Mouse (Mus musculus) liver, embryonic 15.5 days (tissue): ENCODE measurements at regions not wholly inside any gene's neighbourhood (a gene's known extent, or its start where the extent isn't known, plus 50 kb on each side); places are given as distances from the start of the nearest gene placed in this dataset.

ENCODE experiments used
- ATAC-seq: fragments of 200-750 bp; cut with Nextera tagmentation; 2 replicates; pipeline ENCODE4 v1.8.0; 2017; ENCODE audit warnings: moderate number of reproducible peaks, mild to moderate bottlenecking, moderate library complexity; ENCODE audit not compliant: insufficient read depth
- H3K27ac ChIP-seq: fragments of 300-500 bp; sonication (generic); replicated peaks from 2 replicates; pipeline ENCODE4 v1.5.1; 2015; ENCODE audit warnings: mild to moderate bottlenecking, inconsistent platforms
- H3K27me3 ChIP-seq: fragments of 300-500 bp; sonication (generic); 2 replicates; pipeline ENCODE4 v1.6.1; 2015; ENCODE audit warnings: mild to moderate bottlenecking, inconsistent platforms
- H3K36me3 ChIP-seq: fragments of 300-500 bp; sonication (generic); replicated peaks from 2 replicates; pipeline ENCODE4 v1.6.1; 2015; ENCODE audit warnings: moderate library complexity, mild to moderate bottlenecking, inconsistent platforms
- H3K4me1 ChIP-seq: fragments of 300-500 bp; sonication (generic); replicated peaks from 2 replicates; pipeline ENCODE4 v1.6.1; 2015; ENCODE audit warnings: inconsistent platforms
- H3K4me2 ChIP-seq: fragments of 300-500 bp; sonication (generic); 2 replicates; pipeline ENCODE4 v1.6.1; 2015; ENCODE audit warnings: moderate library complexity, mild to moderate bottlenecking, inconsistent platforms
- H3K4me3 ChIP-seq: fragments of 300-500 bp; sonication (generic); replicated peaks from 2 replicates; pipeline ENCODE4 v1.5.1; 2015; ENCODE audit warnings: mild to moderate bottlenecking, inconsistent platforms
- H3K9ac ChIP-seq: fragments of 300-500 bp; sonication (generic); 2 replicates; pipeline ENCODE4 v1.6.1; 2015; ENCODE audit warnings: moderate library complexity, mild to moderate bottlenecking, inconsistent platforms
- H3K9me3 ChIP-seq: fragments of 300-500 bp; sonication (generic); replicated peaks from 2 replicates; pipeline ENCODE4 v1.6.1; 2016; ENCODE audit warnings: inconsistent platforms
- WGBS: fragments of 180-500 bp; shearing (Covaris S2); methylation state at CpG from one replicate; pipeline ENCODE4 v1.1.7; 2015; ENCODE audit warnings: mixed read lengths; ENCODE audit not compliant: insufficient replicate concordance; 5-methylcytosine and 5-hydroxymethylcytosine counted together

GRCm38 (mm10) chr14:61724942-61725341 lies 117.7 kb downstream of the Kcnrg start:
- Histone ChIP-seq H3K4me1 (no peaks in the 10 kb centered on the region), H3K9ac (no peak overlapping the region), H3K27me3 (no peaks in the 10 kb centered on the region), H3K27ac (no peak overlapping the region), H3K9me3 (no peaks in the 10 kb centered on the region), H3K36me3 (no peaks in the 10 kb centered on the region), H3K4me2 (no peak overlapping the region), H3K4me3 (no peak overlapping the region)
- 42% methylated on average over 3 of the region's 3 CpGs for WGBS
- no peak for ATAC-seq

- Histone ChIP-seq H3K4me1 (no peaks in the 10 kb centered on the region), H3K27ac (no peak overlapping the region), H3K4me3 (no peak overlapping the region), H3K27me3 (no peaks in the 10 kb centered on the region), H3K36me3 (no peaks in the 10 kb centered on the region), H3K9ac (no peak overlapping the region), H3K4me2 (no peak overlapping the region), H3K9me3 (no peaks in the 10 kb centered on the region)
- no peak for ATAC-seq
- WGBS = 40% methylated on average over 5 of the region's 5 CpGs
Measured at GRCm38 (mm10) chr14:61728562-61728961, 121.3 kb downstream of the Kcnrg start.

GRCm38 (mm10) chr14:61735541-61735940 lies 128.3 kb downstream of the Kcnrg start:
- no peak for ATAC-seq
- Histone ChIP-seq H3K4me2 (no peak overlapping the region), H3K4me3 (no peak overlapping the region), H3K9ac (no peak overlapping the region), H3K4me1 (no peaks in the 10 kb centered on the region), H3K27me3 (no peaks in the 10 kb centered on the region), H3K27ac (no peak overlapping the region), H3K36me3 (no peaks in the 10 kb centered on the region), H3K9me3 (no peaks in the 10 kb centered on the region)
- 61% methylated on average over 6 of the region's 6 CpGs for WGBS

- no peak overlapping the region for H3K27ac ChIP-seq
- 27% methylated on average over 16 of the region's 16 CpGs for WGBS
- no peak overlapping the region for H3K9ac ChIP-seq
- no peaks in the 10 kb centered on the region for H3K4me1 ChIP-seq
- ATAC-seq = no peak
- H3K36me3 ChIP-seq = no peaks in the 10 kb centered on the region
- H3K27me3 ChIP-seq = no peaks in the 10 kb centered on the region
- H3K4me3 ChIP-seq = no peak overlapping the region
- no peak overlapping the region for H3K4me2 ChIP-seq
- H3K9me3 ChIP-seq = no peaks in the 10 kb centered on the region
Measured at GRCm38 (mm10) chr14:61736384-61737322, 129.4 kb downstream of the Kcnrg start.

- WGBS = 74% methylated on average over 6 of the region's 6 CpGs
- H3K4me2 ChIP-seq = no peak overlapping the region
Measured at GRCm38 (mm10) chr14:61737504-61738040, 130.3 kb downstream of the Kcnrg start.

GRCm38 (mm10) chr14:61739453-61739852 lies 132.2 kb downstream of the Kcnrg start:
- Histone ChIP-seq H3K36me3 (no peaks in the 10 kb centered on the region), H3K9me3 (no peaks in the 10 kb centered on the region), H3K9ac (no peak overlapping the region), H3K4me2 (no peak overlapping the region), H3K4me3 (no peak overlapping the region), H3K4me1 (peaks cover 5% of the 10 kb centered on the region; the same call in 1 of the 2 replicates), H3K27ac (no peak overlapping the region), H3K27me3 (no peaks in the 10 kb centered on the region)
- no peak for ATAC-seq
- 54% methylated on average over 1 of the region's 1 CpGs for WGBS

More at GRCm38 (mm10) chr14:61737504-61738040, 130.3 kb downstream of the Kcnrg start:
- H3K27me3 ChIP-seq = no peaks in the 10 kb centered on the region
- H3K36me3 ChIP-seq = no peaks in the 10 kb centered on the region
- H3K4me1 ChIP-seq = no peaks in the 10 kb centered on the region
- no peak for ATAC-seq
- no peak overlapping the region for H3K27ac ChIP-seq
- H3K4me3 ChIP-seq = no peak overlapping the region
- H3K9me3 ChIP-seq = no peaks in the 10 kb centered on the region
- no peak overlapping the region for H3K9ac ChIP-seq

GRCm38 (mm10) chr14:61743855-61744408 lies 136.7 kb downstream of the Kcnrg start:
- H3K4me3 ChIP-seq = no peak overlapping the region
- WGBS = 16% methylated on average over 4 of the region's 4 CpGs
- H3K9me3 ChIP-seq = no peaks in the 10 kb centered on the region
- peaks cover 5% of the 10 kb centered on the region; the same call in 1 of the 2 replicates for H3K4me1 ChIP-seq
- H3K27ac ChIP-seq = no peak overlapping the region
- ATAC-seq = no peak
- H3K9ac ChIP-seq = no peak overlapping the region
- H3K4me2 ChIP-seq = no peak overlapping the region
- no peaks in the 10 kb centered on the region for H3K27me3 ChIP-seq
- H3K36me3 ChIP-seq = no peaks in the 10 kb centered on the region

GRCm38 (mm10) chr14:61753421-61753820 lies 146.2 kb downstream of the Kcnrg start:
- Histone ChIP-seq H3K4me1 (no peaks in the 10 kb centered on the region), H3K4me2 (no peak overlapping the region), H3K27me3 (no peaks in the 10 kb centered on the region), H3K36me3 (no peaks in the 10 kb centered on the region), H3K27ac (no peak overlapping the region), H3K4me3 (no peak overlapping the region), H3K9ac (no peak overlapping the region), H3K9me3 (no peaks in the 10 kb centered on the region)
- ATAC-seq = no peak
- 52% methylated on average over 3 of the region's 3 CpGs for WGBS

- no peaks in the 10 kb centered on the region for H3K27me3 ChIP-seq
- no peak overlapping the region for H3K9ac ChIP-seq
- H3K9me3 ChIP-seq = no peaks in the 10 kb centered on the region
- ATAC-seq = no peak
- H3K27ac ChIP-seq = no peak overlapping the region
- no peak overlapping the region for H3K4me3 ChIP-seq
- no peaks in the 10 kb centered on the region for H3K4me1 ChIP-seq
- H3K36me3 ChIP-seq = no peaks in the 10 kb centered on the region
- 13% methylated on average over 1 of the region's 1 CpGs for WGBS
- H3K4me2 ChIP-seq = no peak overlapping the region
Measured at GRCm38 (mm10) chr14:61756651-61757050, 149.4 kb downstream of the Kcnrg start.

- 8% methylated on average over 14 of the region's 15 CpGs for whole genome bisulfite sequencing
- Histone ChIP-seq H3K9me3 (no peaks in the 10 kb centered on the region), H3K4me1 (no peaks in the 10 kb centered on the region), H3K27ac (no peak overlapping the region), H3K36me3 (no peaks in the 10 kb centered on the region), H3K27me3 (no peaks in the 10 kb centered on the region), H3K4me2 (peak overlapping the region; percentile 46), H3K4me3 (no peak overlapping the region), H3K9ac (no peak overlapping the region)
- no peak for ATAC-seq
Measured at GRCm38 (mm10) chr14:61757086-61757822, 150.0 kb downstream of the Kcnrg start.

GRCm38 (mm10) chr14:61757823-61758175 lies 150.5 kb downstream of the Kcnrg start:
- no peak for ATAC-seq
- no peak overlapping the region for H3K9ac ChIP-seq
- no peaks in the 10 kb centered on the region for H3K36me3 ChIP-seq
- no peaks in the 10 kb centered on the region for H3K4me1 ChIP-seq
- no peaks in the 10 kb centered on the region for H3K27me3 ChIP-seq
- no peaks in the 10 kb centered on the region for H3K9me3 ChIP-seq
- peak overlapping the region; percentile 46 for H3K4me2 ChIP-seq
- H3K27ac ChIP-seq = no peak overlapping the region
- H3K4me3 ChIP-seq = no peak overlapping the region
- 27% methylated on average over 7 of the region's 7 CpGs for WGBS
